Mouse (Mus musculus): ENCODE results near the gene Ubr7. TPM values are rescaled to one million over a fixed set of nuclear protein-coding genes. Genes with fewer than 3 reads are reported as not detected.
A peak's percentile ranks its signal among the peaks of the same experiment; 100 is the strongest.

Gene Ubr7
- polyA plus RNA-seq, 1 experiment: 28.7 TPM

DNA sequence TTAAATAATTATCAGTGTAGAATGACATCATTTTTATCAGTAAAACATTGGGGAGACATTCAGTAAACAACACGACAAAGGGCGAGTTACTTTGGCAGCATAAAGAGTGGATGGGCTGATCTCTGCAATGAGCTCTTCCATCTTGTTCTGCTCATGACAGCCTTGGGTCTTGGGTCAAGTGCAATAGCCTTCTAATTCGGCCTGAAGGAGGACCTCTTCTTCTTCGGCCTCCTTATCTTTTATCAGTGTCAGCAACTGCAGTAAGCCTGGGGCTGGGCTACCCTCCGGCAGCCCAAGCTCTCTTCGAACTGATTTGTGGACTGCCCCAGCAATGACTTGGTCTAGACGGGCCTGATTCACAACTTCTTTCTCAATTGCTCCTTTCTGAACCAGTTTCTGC is 15.7 kb upstream of the Ubr7 start:
- Histone ChIP-seq H3K36me3 (ENCODE audit: control insufficient read depth, insufficient read depth, low read length) (0 out of 2 replicates have a peak, but pooled peaks cover 3% of the 10 kb centered on the region), H3K27me3 (ENCODE audit: control insufficient read depth, insufficient read depth, low read length) (no peaks in the 10 kb centered on the region), H3K4me1 (replicated peaks; ENCODE audit: control insufficient read depth, insufficient read depth, low read length) (peaks cover 10% of the 10 kb centered on the region), H3K27ac (ENCODE audit: control insufficient read depth, insufficient read depth, low read length) (no peak overlapping the region), H3K4me3 (ENCODE audit: control insufficient read depth, insufficient read depth, low read length) (no peak overlapping the region)
- TF ChIP-seq CTCF (IDR thresholded peaks at IDR 0.05; ENCODE audit: borderline replicate concordance, control insufficient read depth, extremely low read depth, insufficient read depth, low read length, poor library complexity) (no peak), POLR2A (IDR thresholded peaks at IDR 0.05; ENCODE audit: control insufficient read depth, extremely low read depth, insufficient read depth, low read length, poor library complexity) (no peak)
- 98% methylated on average over 7 of the region's 7 CpGs for WGBS
- no peak for DNase-seq

DNA sequence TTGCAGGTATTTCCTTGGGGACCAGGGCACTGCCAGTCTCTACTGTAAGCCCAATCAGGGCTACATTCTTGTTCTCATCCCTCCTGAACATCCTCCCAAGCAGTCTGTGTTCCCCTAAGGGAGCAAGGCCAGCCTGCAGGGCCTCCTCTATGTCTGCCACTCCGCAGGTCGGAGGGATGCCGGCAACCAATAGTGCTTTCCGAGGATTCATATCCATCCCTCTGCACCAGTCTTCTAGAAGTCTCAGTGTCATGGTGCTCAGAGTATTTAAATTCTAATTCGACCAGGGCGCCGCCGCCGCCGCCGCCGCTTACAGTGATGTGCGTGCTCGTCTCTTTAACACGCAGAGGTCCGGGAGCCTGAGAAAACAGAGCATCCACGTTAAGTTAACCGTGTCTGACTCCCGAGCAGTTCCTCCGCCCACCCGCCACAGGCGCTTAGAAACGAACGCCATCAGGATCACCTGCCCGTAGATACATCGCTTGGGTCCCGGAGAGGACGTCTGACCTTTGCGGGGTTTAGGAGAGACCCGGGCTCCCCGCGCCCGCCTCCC is 14.7 kb upstream of the Ubr7 start:
- TF ChIP-seq CTCF (IDR thresholded peaks at IDR 0.05; ENCODE audit: borderline replicate concordance, control insufficient read depth, extremely low read depth, insufficient read depth, low read length, poor library complexity): no peak
- no peak for TF ChIP-seq POLR2A (IDR thresholded peaks at IDR 0.05; ENCODE audit: control insufficient read depth, extremely low read depth, insufficient read depth, low read length, poor library complexity)
- Histone ChIP-seq H3K4me3 (ENCODE audit: control insufficient read depth, insufficient read depth, low read length) (peak overlapping the region; percentile 75), H3K27me3 (ENCODE audit: control insufficient read depth, insufficient read depth, low read length) (no peaks in the 10 kb centered on the region), H3K27ac (ENCODE audit: control insufficient read depth, insufficient read depth, low read length) (peak overlapping the region; percentile 13; the same call in 1 of the 2 replicates), H3K36me3 (ENCODE audit: control insufficient read depth, insufficient read depth, low read length) (0 out of 2 replicates have a peak, but pooled peaks cover 3% of the 10 kb centered on the region), H3K4me1 (replicated peaks; ENCODE audit: control insufficient read depth, insufficient read depth, low read length) (peaks cover 10% of the 10 kb centered on the region)
- 1% methylated on average over 33 of the region's 33 CpGs for WGBS
- no peak for DNase-seq

DNA sequence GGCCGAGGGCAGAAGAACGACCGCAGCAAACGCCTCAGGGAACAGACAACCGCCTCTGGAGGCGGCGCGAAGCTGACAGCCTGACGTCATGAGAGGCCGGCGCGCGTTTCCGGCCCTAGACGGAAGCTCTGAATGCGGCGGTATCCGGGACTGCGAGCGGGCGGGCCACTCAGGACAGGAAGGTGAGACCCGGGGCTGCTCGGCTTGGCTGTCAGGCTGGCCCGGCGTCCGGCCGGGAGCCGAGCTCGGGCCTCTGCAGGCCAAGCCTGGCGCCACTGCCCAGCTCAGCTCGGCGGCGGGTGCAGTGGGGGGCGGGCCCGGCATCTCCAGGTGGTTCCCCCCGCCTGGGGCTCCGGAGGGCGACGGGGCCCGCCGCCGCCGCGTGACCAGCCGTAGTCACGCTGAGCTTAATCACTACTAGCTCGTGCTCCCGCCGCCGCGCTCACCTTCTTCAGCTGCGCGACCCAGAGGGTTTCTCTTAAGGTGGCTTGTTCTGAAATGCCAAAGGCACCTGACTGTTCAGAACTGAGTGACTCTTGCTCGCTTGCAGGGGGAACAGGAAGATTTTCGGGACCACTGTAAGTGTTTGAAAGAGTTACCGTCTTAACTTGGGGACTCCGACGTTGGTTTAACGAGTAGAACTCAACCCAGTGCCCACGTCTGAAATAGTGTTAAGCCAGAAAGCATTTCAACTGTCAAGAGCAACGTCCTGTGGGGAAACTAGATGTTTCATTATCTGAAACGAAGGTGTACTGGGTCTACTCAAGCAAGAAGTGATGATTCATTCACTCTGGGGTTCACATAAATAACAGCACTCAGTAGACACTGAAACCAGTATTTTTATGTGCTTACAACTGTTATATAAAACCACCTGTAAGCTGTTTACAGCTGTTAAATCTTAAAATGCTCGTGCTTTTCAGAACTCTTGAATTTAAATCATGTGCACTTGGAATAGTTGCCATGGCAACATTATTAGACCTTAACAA is 13.9 kb upstream of the Ubr7 start, which contains the start of the genes Moap1 and Tmem251:
Gene Moap1, minus strand, starts transcription at position 73 of the 986 bp plus-strand sequence.
Gene Tmem251, plus strand, starts transcription at position 174 of the 986 bp plus-strand sequence.
- Histone ChIP-seq H3K4me1 (replicated peaks; ENCODE audit: control insufficient read depth, insufficient read depth, low read length) (peaks cover 10% of the 10 kb centered on the region), H3K27me3 (ENCODE audit: control insufficient read depth, insufficient read depth, low read length) (no peaks in the 10 kb centered on the region), H3K36me3 (ENCODE audit: control insufficient read depth, insufficient read depth, low read length) (0 out of 2 replicates have a peak, but pooled peaks cover 3% of the 10 kb centered on the region), H3K4me3 (ENCODE audit: control insufficient read depth, insufficient read depth, low read length) (peak within 1 kb of the TSS; percentile 75), H3K27ac (ENCODE audit: control insufficient read depth, insufficient read depth, low read length) (peak within 1 kb of the TSS; percentile 13; the same call in 1 of the 2 replicates)
- under 1% methylated on average over 63 of the region's 63 CpGs for WGBS
- TF ChIP-seq POLR2A (IDR thresholded peaks at IDR 0.05; ENCODE audit: control insufficient read depth, extremely low read depth, insufficient read depth, low read length, poor library complexity): peak; percentile 76
- TF ChIP-seq CTCF (IDR thresholded peaks at IDR 0.05; ENCODE audit: borderline replicate concordance, control insufficient read depth, extremely low read depth, insufficient read depth, low read length, poor library complexity): 0 out of 2 replicates have a peak, but pooled peaks have one; percentile 10
- peak; percentile 90 for DNase-seq

DNA sequence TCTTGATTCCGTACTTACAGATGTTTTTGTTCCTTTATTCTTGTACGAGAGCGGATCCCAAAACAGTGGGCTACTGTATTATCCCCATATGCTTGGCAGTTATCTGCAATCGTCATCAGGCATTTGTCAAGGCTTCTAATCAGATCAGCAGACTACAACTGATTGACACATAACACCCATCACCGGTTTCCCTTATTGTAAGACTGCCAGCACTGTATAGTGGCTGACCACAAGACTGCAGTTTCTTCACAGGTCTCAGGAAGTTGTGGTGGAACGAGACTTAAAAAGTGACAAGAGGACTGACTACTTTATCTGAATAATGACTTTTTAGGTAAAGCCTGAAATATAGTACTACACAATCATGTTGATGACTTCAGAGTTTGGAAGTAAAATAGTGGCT is 12.9 kb upstream of the Ubr7 start:
- H3K27me3 ChIP-seq (ENCODE audit: control insufficient read depth, insufficient read depth, low read length): no peaks in the 10 kb centered on the region
- 0 out of 2 replicates have a peak, but pooled peaks cover 3% of the 10 kb centered on the region for H3K36me3 ChIP-seq (ENCODE audit: control insufficient read depth, insufficient read depth, low read length)
- peaks cover 10% of the 10 kb centered on the region for H3K4me1 ChIP-seq (replicated peaks; ENCODE audit: control insufficient read depth, insufficient read depth, low read length)
- no peak overlapping the region for H3K4me3 ChIP-seq (ENCODE audit: control insufficient read depth, insufficient read depth, low read length)
- TF ChIP-seq POLR2A (IDR thresholded peaks at IDR 0.05; ENCODE audit: control insufficient read depth, extremely low read depth, insufficient read depth, low read length, poor library complexity): no peak
- no peak for TF ChIP-seq CTCF (IDR thresholded peaks at IDR 0.05; ENCODE audit: borderline replicate concordance, control insufficient read depth, extremely low read depth, insufficient read depth, low read length, poor library complexity)
- 7% methylated on average over 6 of the region's 6 CpGs for WGBS
- DNase-seq: no peak
- H3K27ac ChIP-seq (ENCODE audit: control insufficient read depth, insufficient read depth, low read length): no peak overlapping the region

DNA sequence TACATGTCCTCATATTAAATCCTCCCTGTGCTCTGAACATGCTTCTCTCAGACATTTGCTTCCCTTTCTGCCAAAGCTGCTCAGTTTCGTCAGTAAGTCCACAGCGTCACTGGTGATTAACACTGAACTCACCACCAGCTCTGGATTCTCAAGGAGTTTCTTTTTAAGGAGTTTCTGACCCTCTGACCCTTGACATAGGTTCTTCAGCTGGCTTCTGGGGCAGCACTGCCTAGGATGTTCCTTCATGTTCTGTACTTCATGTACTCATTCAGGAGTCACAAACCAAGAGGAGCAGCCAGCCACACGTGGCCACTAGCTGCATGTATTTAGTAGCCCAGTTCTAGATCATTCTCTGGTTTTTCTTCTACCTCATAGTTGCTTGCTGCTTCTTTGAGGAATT is 9.5 kb upstream of the Ubr7 start:
- Histone ChIP-seq H3K4me3 (ENCODE audit: control insufficient read depth, insufficient read depth, low read length) (no peak overlapping the region), H3K36me3 (ENCODE audit: control insufficient read depth, insufficient read depth, low read length) (0 out of 2 replicates have a peak, but pooled peaks cover 3% of the 10 kb centered on the region), H3K27ac (ENCODE audit: control insufficient read depth, insufficient read depth, low read length) (no peak overlapping the region), H3K27me3 (ENCODE audit: control insufficient read depth, insufficient read depth, low read length) (no peaks in the 10 kb centered on the region), H3K4me1 (replicated peaks; ENCODE audit: control insufficient read depth, insufficient read depth, low read length) (peaks cover 5% of the 10 kb centered on the region)
- DNase-seq: no peak
- 91% methylated on average over 3 of the region's 3 CpGs for WGBS
- TF ChIP-seq POLR2A (IDR thresholded peaks at IDR 0.05; ENCODE audit: control insufficient read depth, extremely low read depth, insufficient read depth, low read length, poor library complexity) (no peak), CTCF (IDR thresholded peaks at IDR 0.05; ENCODE audit: borderline replicate concordance, control insufficient read depth, extremely low read depth, insufficient read depth, low read length, poor library complexity) (no peak)

DNA sequence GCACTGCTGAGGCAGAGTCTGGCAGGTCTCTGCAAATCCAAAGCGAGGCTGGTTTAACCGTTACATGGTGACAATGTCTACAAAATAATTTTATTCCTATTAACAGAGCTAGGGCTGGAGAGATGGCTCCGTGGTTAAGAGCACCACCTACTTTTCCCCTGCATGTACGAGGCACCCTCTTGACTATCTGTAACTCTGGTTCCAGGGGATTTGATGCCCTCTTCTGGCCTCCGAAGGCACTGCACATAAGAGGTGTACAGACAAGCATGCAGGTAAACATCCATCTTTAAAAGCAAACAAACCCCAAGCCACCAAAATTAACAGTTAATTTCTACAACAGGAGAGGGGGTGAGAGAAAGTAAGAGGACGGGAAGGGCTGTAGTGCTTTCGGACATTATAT is 1.5 kb upstream of the Ubr7 start:
- H3K4me3 ChIP-seq (ENCODE audit: control insufficient read depth, insufficient read depth, low read length): no peak overlapping the region
- H3K27ac ChIP-seq (ENCODE audit: control insufficient read depth, insufficient read depth, low read length): no peak overlapping the region
- H3K36me3 ChIP-seq (ENCODE audit: control insufficient read depth, insufficient read depth, low read length): no peaks in the 10 kb centered on the region
- DNase-seq: peak; percentile 51
- TF ChIP-seq POLR2A (IDR thresholded peaks at IDR 0.05; ENCODE audit: control insufficient read depth, extremely low read depth, insufficient read depth, low read length, poor library complexity): no peak
- H3K27me3 ChIP-seq (ENCODE audit: control insufficient read depth, insufficient read depth, low read length): no peaks in the 10 kb centered on the region
- peaks cover 7% of the 10 kb centered on the region for H3K4me1 ChIP-seq (replicated peaks; ENCODE audit: control insufficient read depth, insufficient read depth, low read length)
- WGBS: 90% methylated on average over 7 of the region's 7 CpGs
